Mouse (Mus musculus) lung, embryonic 15.5 days (tissue): ENCODE measurements around the gene Phospho1. TPM values are rescaled to one million over a fixed set of nuclear protein-coding genes. Genes with fewer than 3 reads are reported as not detected.
"Not testable (repeated sequence)": the region's sequence is repeated elsewhere in the genome, so short reads cannot be mapped to it uniquely, and the experiment has no call there.

Experiments
- ATAC-seq: fragments of 200-750 bp; cut with Nextera tagmentation; 2 replicates; pipeline ENCODE4 v1.8.0; 2017; ENCODE audit warnings: moderate number of reproducible peaks, borderline replicate concordance; ENCODE audit not compliant: low FRiP score, low TSS enrichment; ENCODE audit errors: extremely low read depth
- H3K27ac ChIP-seq: fragments of 300-500 bp; sonication (generic); 2 replicates; pipeline ENCODE4 v1.5.1; 2015; ENCODE audit warnings: moderate library complexity, mild to moderate bottlenecking, inconsistent platforms
- H3K27me3 ChIP-seq: fragments of 300-500 bp; sonication (generic); 2 replicates; pipeline ENCODE4 v1.6.1; 2015; ENCODE audit warnings: inconsistent platforms
- H3K36me3 ChIP-seq: fragments of 300-500 bp; sonication (generic); 2 replicates; pipeline ENCODE4 v1.6.1; 2015; ENCODE audit warnings: inconsistent platforms
- H3K4me1 ChIP-seq: fragments of 300-500 bp; sonication (generic); 2 replicates; pipeline ENCODE4 v1.6.1; 2015; ENCODE audit warnings: inconsistent platforms
- H3K4me2 ChIP-seq: fragments of 300-500 bp; sonication (generic); 2 replicates; pipeline ENCODE4 v1.6.1; 2015; ENCODE audit warnings: inconsistent platforms, mild to moderate bottlenecking, moderate library complexity
- H3K4me3 ChIP-seq: fragments of 300-500 bp; sonication (generic); 2 replicates; pipeline ENCODE4 v1.5.1; 2015; ENCODE audit warnings: mild to moderate bottlenecking, inconsistent platforms
- H3K9ac ChIP-seq: fragments of 300-500 bp; sonication (generic); 2 replicates; pipeline ENCODE4 v1.6.1; 2015; ENCODE audit warnings: inconsistent platforms
- H3K9me3 ChIP-seq: fragments of 300-500 bp; sonication (generic); 2 replicates; pipeline ENCODE4 v1.6.1; 2016; ENCODE audit warnings: inconsistent platforms
- WGBS: fragments of 180-500 bp; shearing (Covaris S2); methylation state at CpG from one replicate; pipeline ENCODE4 v1.1.7; 2015; 5-methylcytosine and 5-hydroxymethylcytosine counted together
- polyA plus RNA-seq: library from polyadenylated mRNA; unstranded; fragments of >200 nt; fragmentation: Nextera tagmentation; extraction: Ambion mirVana; gene quantifications from 2 replicates; pipeline ENCODE4 v1.2.1, GENCODE M21; 2015

The Phospho1 gene
- polyA plus RNA-seq, 1 experiment from 2014 or later: 0.32 TPM

GRCm38 (mm10) chr11:95857306-95857705 lies 33.0 kb downstream of the Phospho1 start:
- H3K4me3 ChIP-seq: no peak overlapping the region
- 0 out of 2 replicates have a peak overlapping the region, but pooled peaks have one; percentile 77 for H3K4me2 ChIP-seq
- WGBS: 77% methylated on average over 4 of the region's 4 CpGs
- no peak overlapping the region for H3K27ac ChIP-seq
- no peak overlapping the region for H3K9ac ChIP-seq
- H3K9me3 ChIP-seq: no peaks in the 10 kb centered on the region
- peaks cover 15% of the 10 kb centered on the region for H3K4me1 ChIP-seq
- H3K36me3 ChIP-seq: no peaks in the 10 kb centered on the region
- ATAC-seq: no peak
- H3K27me3 ChIP-seq: no peaks in the 10 kb centered on the region

DNA sequence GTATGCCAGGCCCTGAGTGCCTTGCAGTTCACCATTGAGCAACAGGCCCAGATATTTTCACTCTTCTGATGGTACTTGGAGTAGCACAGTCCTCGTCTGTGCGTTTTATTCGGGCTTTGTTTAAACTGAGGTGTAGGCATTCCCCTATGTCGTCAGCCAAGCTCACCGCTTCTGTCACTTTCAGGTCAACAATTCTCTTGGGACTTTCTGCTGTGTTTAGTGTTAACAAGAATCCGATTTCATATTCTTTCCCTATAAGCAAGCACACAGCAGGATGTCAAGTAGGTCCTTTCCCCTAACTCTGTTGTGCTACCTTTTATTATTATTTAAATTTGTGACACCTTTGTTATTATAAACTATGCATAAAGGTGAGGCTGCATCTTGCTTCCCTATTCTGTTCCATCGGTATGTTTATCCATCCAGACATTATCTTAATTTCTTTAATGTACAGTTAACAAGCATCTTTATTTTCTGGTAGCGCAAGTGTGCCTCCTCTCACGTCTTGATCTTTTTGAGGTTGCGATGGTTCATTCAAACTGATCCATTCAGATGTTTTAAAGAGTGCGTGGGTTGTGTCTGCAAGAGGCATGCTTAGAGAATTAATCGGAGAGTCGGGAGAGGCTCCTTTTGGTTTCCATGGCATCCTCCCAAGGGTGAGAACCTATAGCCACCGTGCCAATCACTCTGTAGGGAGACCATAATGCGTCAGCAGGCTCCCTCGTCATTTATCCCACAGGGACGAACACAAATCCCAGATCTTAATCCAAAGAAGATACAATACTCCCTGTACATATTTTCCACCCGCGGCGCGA lies 33.6 kb downstream of the Phospho1 start:
- Histone ChIP-seq H3K36me3 (no peaks in the 10 kb centered on the region), H3K4me1 (peaks cover 15% of the 10 kb centered on the region), H3K4me2 (peak overlapping the region; percentile 77), H3K4me3 (peak overlapping the region; percentile 72), H3K9me3 (no peaks in the 10 kb centered on the region), H3K9ac (peak overlapping the region; percentile 68), H3K27ac (peak overlapping the region; percentile 96), H3K27me3 (no peaks in the 10 kb centered on the region)
- ATAC-seq: peak; percentile 5; the same call in 1 of the 2 replicates
- 17% methylated on average over 21 of the region's 21 CpGs for WGBS

- Histone ChIP-seq H3K27ac (peak overlapping the region; percentile 96), H3K27me3 (no peaks in the 10 kb centered on the region), H3K4me2 (peak overlapping the region; percentile 77), H3K9ac (peak overlapping the region; percentile 68), H3K4me3 (peak overlapping the region; percentile 72), H3K9me3 (no peaks in the 10 kb centered on the region), H3K36me3 (no peaks in the 10 kb centered on the region), H3K4me1 (peaks cover 15% of the 10 kb centered on the region)
- ATAC-seq: peak; percentile 99
- WGBS: under 1% methylated on average over 58 of the region's 58 CpGs
These were observed 34.5 kb downstream of the Phospho1 start for GRCm38 (mm10) chr11:95858528-95859467.

DNA sequence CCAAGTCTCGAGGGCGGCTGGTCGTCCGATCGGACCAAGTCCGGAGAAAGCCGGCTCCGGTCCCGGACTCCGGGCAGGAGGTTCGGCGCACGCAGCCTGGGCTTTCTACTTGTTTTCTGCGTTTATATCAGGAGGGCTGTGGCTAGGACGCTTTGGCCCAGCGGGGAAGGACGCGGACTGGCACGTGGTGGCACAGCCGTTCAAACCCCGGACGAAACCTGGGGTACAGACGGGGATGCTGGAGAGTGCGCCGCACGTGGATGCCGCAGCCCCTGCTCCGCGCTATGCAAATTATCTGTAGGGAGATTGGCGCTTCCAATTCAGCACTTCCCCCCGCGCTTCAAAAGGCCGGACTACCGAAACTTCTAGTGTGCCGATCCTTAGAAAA lies 35.2 kb downstream of the Phospho1 start:
- ATAC-seq: peak; percentile 38; the same call in 1 of the 2 replicates
- Histone ChIP-seq H3K9ac (peak overlapping the region; percentile 60), H3K4me2 (peak overlapping the region; percentile 77), H3K36me3 (no peaks in the 10 kb centered on the region), H3K4me1 (peaks cover 15% of the 10 kb centered on the region), H3K9me3 (no peaks in the 10 kb centered on the region), H3K27ac (peak overlapping the region; percentile 96), H3K4me3 (peak overlapping the region; percentile 72), H3K27me3 (no peaks in the 10 kb centered on the region)
- under 1% methylated on average over 35 of the region's 35 CpGs for WGBS

DNA sequence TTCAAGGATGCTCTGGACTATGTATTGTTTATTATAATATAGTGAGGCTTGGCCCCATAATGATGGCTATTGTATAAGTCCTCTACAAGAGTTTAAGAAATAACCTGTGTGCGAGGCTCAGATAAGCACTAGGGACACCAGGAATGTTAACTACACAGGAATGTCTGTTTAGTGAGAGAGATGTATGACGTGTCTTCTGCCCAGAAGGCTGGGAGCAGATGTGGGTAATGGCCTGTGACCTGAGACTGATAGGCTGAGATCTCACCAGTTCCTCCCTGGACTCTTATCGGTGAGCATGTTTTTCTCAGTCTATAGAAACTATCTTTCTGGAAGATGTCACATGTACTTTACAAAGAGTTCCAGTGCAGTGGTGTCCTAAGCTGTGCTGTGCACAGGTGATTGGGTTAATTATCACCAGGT lies 35.8 kb downstream of the Phospho1 start:
- WGBS: 10% methylated on average over 3 of the region's 3 CpGs
- Histone ChIP-seq H3K27me3 (no peaks in the 10 kb centered on the region), H3K27ac (peak overlapping the region; percentile 96; the same call in 1 of the 2 replicates), H3K4me3 (peak overlapping the region; percentile 72), H3K9me3 (no peaks in the 10 kb centered on the region), H3K9ac (peak overlapping the region; percentile 60), H3K4me2 (peak overlapping the region; percentile 77), H3K36me3 (no peaks in the 10 kb centered on the region), H3K4me1 (peaks cover 15% of the 10 kb centered on the region)
- no peak for ATAC-seq

DNA sequence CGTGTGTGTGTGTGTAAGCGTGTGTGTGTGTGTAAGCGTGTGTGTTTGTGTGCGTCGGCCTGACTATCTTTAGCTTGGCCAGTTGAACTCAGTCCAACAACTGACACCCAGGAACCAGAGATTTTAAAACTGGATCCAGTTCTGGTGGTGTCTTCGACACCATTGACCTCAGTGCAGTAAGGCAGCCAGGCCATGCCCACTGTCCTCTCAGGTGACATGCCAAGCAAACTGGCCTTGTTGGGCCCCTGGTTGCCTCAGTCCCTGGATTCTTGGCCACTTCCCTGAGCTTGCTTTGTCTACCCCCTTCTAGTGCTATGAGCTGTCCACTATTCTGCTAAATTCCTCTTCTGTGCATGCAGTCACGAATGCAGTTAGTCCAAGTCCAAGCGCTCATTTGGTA lies 37.1 kb downstream of the Phospho1 start:
- H3K9me3 ChIP-seq: no peaks in the 10 kb centered on the region
- H3K4me3 ChIP-seq: no peak overlapping the region
- no peaks in the 10 kb centered on the region for H3K27me3 ChIP-seq
- H3K4me2 ChIP-seq: no peak overlapping the region
- no peaks in the 10 kb centered on the region for H3K36me3 ChIP-seq
- no peak for ATAC-seq
- WGBS: 94% methylated on average over 8 of the region's 8 CpGs
- peaks cover 15% of the 10 kb centered on the region for H3K4me1 ChIP-seq
- no peak overlapping the region for H3K27ac ChIP-seq
- H3K9ac ChIP-seq: no peak overlapping the region

DNA sequence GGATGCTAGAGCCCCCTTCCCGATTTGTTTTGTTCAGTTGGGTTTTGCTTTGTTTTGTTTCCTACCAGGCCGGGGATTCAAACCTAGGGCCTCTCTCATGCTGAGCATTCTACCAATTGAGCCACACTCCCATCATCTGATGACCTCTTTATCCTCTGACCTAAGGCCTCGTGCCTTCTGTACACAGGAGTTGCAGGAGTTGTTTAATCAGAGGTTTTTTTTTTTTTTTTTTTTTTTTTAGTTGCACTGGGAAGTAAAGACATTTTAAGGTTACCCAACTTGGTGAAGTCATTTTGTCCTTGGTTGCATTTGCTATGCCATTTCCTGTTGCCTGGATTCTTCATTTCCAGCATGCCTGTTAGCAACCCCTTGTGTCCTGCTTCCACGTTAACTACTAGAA lies 45.1 kb downstream of the Phospho1 start:
- H3K4me3 ChIP-seq: no peak overlapping the region
- no peaks in the 10 kb centered on the region for H3K27me3 ChIP-seq
- ATAC-seq: no peak
- no peak overlapping the region for H3K27ac ChIP-seq
- 55% methylated on average over 4 of the region's 4 CpGs for WGBS
- H3K9ac ChIP-seq: no peak overlapping the region
- H3K4me2 ChIP-seq: no peak overlapping the region
- H3K36me3 ChIP-seq: no peaks in the 10 kb centered on the region
- H3K9me3 ChIP-seq: no peaks in the 10 kb centered on the region
- H3K4me1 ChIP-seq: no peaks in the 10 kb centered on the region

GRCm38 (mm10) chr11:95869918-95870470 lies 45.7 kb downstream of the Phospho1 start:
- no peaks in the 10 kb centered on the region for H3K27me3 ChIP-seq
- WGBS: 58% methylated on average over 6 of the region's 6 CpGs
- H3K4me2 ChIP-seq: no peak overlapping the region
- H3K9ac ChIP-seq: no peak overlapping the region
- H3K9me3 ChIP-seq: no peaks in the 10 kb centered on the region
- ATAC-seq: no peak
- H3K4me3 ChIP-seq: no peak overlapping the region
- H3K27ac ChIP-seq: no peak overlapping the region
- H3K36me3 ChIP-seq: no peaks in the 10 kb centered on the region
- no peaks in the 10 kb centered on the region for H3K4me1 ChIP-seq

DNA sequence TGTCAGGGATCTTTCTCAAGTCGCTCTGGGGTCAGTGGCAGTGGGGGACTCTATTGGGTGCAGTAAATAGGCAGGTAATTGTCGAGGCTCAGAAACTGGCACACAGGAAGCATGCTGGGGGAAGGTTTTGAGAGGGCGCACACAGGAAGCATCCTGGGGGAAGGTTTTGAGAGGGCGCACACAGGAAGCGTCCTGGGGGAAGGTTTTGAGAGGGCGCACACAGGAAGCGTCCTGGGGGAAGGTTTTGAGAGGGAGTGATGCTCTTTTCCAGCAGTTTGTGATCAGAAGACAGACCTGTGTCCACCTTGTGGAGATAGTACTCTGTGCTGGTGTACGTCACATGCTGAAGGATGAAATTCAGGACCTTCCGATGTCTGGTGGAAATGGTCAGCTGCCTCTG lies 51.5 kb downstream of the Phospho1 start:
- Histone ChIP-seq H3K4me3 (no peak overlapping the region), H3K4me1 (no peaks in the 10 kb centered on the region), H3K27me3 (no peaks in the 10 kb centered on the region), H3K9me3 (no peaks in the 10 kb centered on the region), H3K9ac (no peak overlapping the region), H3K4me2 (no peak overlapping the region; the same call in 1 of the 2 replicates), H3K27ac (no peak overlapping the region), H3K36me3 (no peaks in the 10 kb centered on the region)
- ATAC-seq: no peak
- WGBS: 28% methylated on average over 9 of the region's 9 CpGs

- H3K4me2 ChIP-seq: no peak overlapping the region
- no peak overlapping the region for H3K4me3 ChIP-seq
- no peak overlapping the region for H3K27ac ChIP-seq
- H3K36me3 ChIP-seq: no peaks in the 10 kb centered on the region
- 17% methylated on average over 7 of the region's 7 CpGs for WGBS
- no peaks in the 10 kb centered on the region; the same call in 1 of the 2 replicates for H3K27me3 ChIP-seq
- no peak for ATAC-seq
- H3K9me3 ChIP-seq: no peaks in the 10 kb centered on the region
- no peaks in the 10 kb centered on the region for H3K4me1 ChIP-seq
- H3K9ac ChIP-seq: no peak overlapping the region
These were observed 52.0 kb downstream of the Phospho1 start for GRCm38 (mm10) chr11:95876296-95876695.

GRCm38 (mm10) chr11:95879861-95880260 lies 55.6 kb downstream of the Phospho1 start:
- ATAC-seq, H3K27me3 ChIP-seq, H3K36me3 ChIP-seq, H3K9me3 ChIP-seq, H3K4me3 ChIP-seq, H3K27ac ChIP-seq, H3K9ac ChIP-seq, H3K4me1 ChIP-seq, H3K4me2 ChIP-seq: not testable (repeated sequence)
- WGBS: 66% methylated on average over 2 of the region's 2 CpGs
